Mouse (Mus musculus) brain, adult 2 months (tissue): ENCODE results near the gene Pde7b.
"Not testable (repeated sequence)": the region's sequence is repeated elsewhere in the genome, so short reads cannot be mapped to it uniquely, and the experiment has no call there.

Source experiments
- DNase-seq: peaks from one replicate; pipeline ENCODE4 v3.0.0; 2011; ENCODE audit warnings: low read depth, low spot score

The Pde7b gene

GRCm38 (mm10) chr10:20550161-20550560, 174.7 kb downstream of the Pde7b start:
- DNase-seq = no peak

GRCm38 (mm10) chr10:20548833-20549710, 175.8 kb downstream of the Pde7b start:
- peak; percentile 32 for DNase-seq

GRCm38 (mm10) chr10:20547951-20548551, 176.8 kb downstream of the Pde7b start:
- peak; percentile 72 for DNase-seq

- DNase-seq = no peak
These were observed 181.8 kb downstream of the Pde7b start for GRCm38 (mm10) chr10:20543121-20543520.

- DNase-seq = no peak
These were observed 191.1 kb downstream of the Pde7b start for GRCm38 (mm10) chr10:20533811-20534210.

- no peak for DNase-seq
These were observed 193.0 kb downstream of the Pde7b start for GRCm38 (mm10) chr10:20531921-20532320.

- peak; percentile 48 for DNase-seq
These were observed 196.1 kb downstream of the Pde7b start for GRCm38 (mm10) chr10:20528544-20529411.

- DNase-seq = no peak
These were observed 197.1 kb downstream of the Pde7b start for GRCm38 (mm10) chr10:20527737-20528136.

- no peak for DNase-seq
These were observed 206.4 kb downstream of the Pde7b start for GRCm38 (mm10) chr10:20518529-20518889.

- not testable (repeated sequence) for DNase-seq
These were observed 206.9 kb downstream of the Pde7b start for GRCm38 (mm10) chr10:20517756-20518528.

GRCm38 (mm10) chr10:20513891-20514290, 211.0 kb downstream of the Pde7b start:
- no peak for DNase-seq

- no peak for DNase-seq
These were observed 211.4 kb downstream of the Pde7b start for GRCm38 (mm10) chr10:20513461-20513860.

- no peak for DNase-seq
These were observed 215.1 kb downstream of the Pde7b start for GRCm38 (mm10) chr10:20509819-20510218.

- DNase-seq = no peak
These were observed 216.4 kb downstream of the Pde7b start for GRCm38 (mm10) chr10:20508497-20508896.

- DNase-seq = no peak
These were observed 217.0 kb downstream of the Pde7b start for GRCm38 (mm10) chr10:20507732-20508412.

GRCm38 (mm10) chr10:20507069-20507468, 217.8 kb downstream of the Pde7b start:
- no peak for DNase-seq

GRCm38 (mm10) chr10:20505454-20505853, 219.4 kb downstream of the Pde7b start:
- no peak for DNase-seq

- no peak for DNase-seq
These were observed 220.1 kb downstream of the Pde7b start for GRCm38 (mm10) chr10:20504800-20505199.

GRCm38 (mm10) chr10:20503265-20504025, 221.4 kb downstream of the Pde7b start:
- DNase-seq = no peak

GRCm38 (mm10) chr10:20501221-20501620, 223.7 kb downstream of the Pde7b start:
- DNase-seq = no peak
